Mouse (Mus musculus) kidney, postnatal 25 days (tissue): ENCODE data around the gene Gm28048.
A peak's percentile ranks its signal among the peaks of the same experiment; 100 is the strongest.

Experiments
- DNase-seq, 2 experiments: peaks; one replicate each; pipeline ENCODE4 v3.0.0; 2021; ENCODE audit warnings: mixed read lengths in 2 of 2

Gm28048 gene

GRCm38 (mm10) chr11:22883676-22884075 is 98.2 kb downstream of the Gm28048 start:
- DNase-seq = peak; percentile 52 to 73

DNA sequence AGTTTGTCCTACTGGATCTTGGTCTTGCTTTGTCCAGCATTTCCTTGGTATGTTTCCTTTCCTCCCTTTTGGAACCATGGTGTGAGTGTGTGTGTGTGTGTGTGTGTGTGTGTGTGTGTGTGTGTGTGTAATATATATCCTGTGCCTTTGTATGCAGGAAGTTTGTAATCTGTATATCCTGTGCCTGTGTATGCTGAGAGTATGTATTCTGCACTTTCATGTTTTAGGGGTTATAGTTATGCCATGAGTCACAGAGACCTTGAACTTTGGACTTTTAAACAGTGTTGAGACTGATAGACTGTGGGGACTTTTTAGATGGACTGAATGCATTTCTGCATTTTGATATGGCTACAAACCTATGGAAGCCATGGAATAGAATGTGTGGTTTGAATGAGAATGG is 99.0 kb downstream of the Gm28048 start:
- DNase-seq = no peak

DNA sequence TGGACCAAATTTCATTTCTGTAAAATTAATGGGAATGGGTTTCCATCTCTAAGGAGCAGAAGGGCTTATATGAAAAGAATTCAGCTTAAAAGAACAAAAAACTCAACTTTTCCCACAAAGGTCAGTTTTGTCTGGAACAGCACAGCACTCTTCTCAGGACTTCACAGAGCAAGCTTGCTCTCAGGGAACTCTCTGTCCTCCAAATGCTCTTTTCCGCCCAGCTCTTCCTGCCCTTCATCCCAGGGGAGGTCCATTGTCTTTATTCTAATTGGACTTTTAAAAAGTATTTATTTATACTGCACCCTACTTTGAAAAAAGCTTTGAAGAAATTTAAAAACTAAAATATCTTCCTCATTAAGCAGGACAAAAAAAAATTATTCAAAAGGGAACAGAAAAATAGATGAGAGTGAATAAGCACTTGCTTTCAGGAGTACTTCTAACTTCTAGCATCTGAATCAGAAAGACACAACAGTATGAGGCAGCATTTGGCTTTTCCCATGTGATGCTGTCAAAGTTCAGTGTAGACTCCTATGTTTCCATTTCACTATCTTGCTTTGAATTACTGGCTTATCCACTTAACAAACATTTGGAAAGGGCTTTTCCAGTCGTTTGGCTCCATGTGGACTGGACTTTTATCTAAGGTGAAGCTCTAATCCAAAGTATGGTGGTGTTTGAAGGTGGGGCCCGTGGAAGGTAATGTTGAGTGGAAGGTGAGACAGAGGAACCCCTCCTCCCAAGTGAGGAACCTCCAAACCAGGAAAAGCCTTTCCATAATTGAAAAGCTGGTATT is 101.3 kb downstream of the Gm28048 start:
- no peak for DNase-seq

DNA sequence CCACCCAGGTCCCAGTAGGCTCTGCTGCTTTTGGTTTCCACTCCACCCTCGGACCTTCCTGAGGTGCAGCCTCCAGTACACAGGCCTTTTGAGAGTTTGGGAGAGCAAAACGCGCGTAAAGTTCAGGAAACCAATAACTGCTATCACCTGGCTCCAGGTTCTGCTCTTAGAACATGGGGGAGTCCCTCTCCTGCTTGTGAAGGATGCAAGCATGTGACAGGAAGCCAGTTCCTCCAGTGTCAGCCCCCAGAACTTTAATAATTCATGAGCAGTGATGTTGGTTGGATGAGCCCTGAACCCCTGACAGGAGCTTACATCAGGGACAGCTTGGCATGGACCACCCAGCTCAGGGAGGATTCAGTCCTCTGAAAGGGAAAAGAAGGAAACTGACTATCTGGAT is 102.2 kb downstream of the Gm28048 start:
- no peak for DNase-seq

DNA sequence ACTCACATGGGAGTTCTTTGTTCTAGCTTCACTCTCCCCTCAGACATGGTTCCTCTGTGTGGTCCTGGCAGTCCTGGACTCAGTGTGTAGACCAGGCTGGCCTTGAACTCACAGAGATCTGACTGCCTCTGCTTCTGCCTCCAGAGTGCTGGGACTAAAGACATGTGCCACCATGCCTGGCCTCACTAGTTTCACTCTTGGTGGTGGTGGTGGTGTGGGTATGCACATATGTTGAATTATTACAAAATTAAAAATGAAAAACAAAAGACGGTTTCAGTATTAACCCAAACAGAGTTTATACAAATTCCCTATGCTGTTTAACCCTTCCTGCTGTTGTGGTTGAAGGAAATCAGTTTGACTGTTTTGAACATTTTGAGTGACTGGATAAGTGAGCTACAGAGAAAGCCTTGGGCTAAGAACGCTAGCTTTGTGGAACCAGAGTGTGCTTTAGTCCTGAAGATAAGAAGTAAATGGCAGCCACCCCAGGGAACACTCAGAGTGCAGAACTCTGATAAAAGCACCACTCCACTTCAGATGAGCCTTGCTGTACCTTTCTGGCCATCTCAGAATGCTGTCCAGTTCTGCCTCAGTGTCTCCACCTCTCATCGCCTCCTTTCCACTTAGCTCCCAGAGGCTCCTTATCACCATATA is 105.1 kb downstream of the Gm28048 start:
- DNase-seq = no peak

- DNase-seq = no peak
Observed at GRCm38 (mm10) chr11:22875279-22875678, 106.6 kb downstream of the Gm28048 start.

DNA sequence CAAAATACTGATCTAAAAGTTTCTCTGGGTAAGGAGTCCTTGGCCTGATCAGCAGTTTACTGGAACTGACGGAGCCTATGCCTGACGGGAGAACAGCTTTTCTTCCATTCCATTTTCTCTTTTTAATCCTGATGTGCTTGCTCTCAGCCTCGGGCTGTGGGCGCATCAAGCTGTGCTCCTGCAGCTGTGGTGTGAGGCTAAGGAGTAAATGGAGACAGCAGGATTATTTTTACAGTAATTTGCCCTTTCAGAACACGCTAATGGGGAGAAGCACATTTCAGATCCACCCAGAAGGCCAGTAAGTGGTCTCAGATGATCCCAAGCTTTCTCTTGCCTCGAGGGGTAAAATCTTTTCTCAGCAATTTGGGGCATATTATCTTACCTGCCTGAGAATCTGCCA is 107.1 kb downstream of the Gm28048 start:
- DNase-seq = no peak

DNA sequence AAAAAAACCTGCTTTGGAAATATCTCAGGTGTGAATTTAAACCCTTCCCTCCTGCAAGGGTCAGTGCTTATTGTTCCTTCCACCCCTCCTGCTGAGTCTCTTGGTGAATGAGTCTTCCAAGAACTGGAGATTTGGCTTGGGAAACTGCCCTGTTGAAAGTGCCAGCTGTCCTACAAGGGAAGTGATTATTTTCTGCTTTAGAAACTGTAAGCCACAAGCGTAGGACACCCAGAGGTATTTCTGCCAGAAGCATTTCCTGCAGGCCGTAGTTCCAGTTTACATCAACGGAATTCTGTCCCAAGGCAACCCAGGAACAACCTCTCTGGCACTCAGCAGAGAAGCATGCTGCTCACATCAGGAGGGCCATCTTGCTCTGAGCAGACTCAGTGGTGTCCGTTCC is 108.5 kb downstream of the Gm28048 start:
- DNase-seq = no peak

DNA sequence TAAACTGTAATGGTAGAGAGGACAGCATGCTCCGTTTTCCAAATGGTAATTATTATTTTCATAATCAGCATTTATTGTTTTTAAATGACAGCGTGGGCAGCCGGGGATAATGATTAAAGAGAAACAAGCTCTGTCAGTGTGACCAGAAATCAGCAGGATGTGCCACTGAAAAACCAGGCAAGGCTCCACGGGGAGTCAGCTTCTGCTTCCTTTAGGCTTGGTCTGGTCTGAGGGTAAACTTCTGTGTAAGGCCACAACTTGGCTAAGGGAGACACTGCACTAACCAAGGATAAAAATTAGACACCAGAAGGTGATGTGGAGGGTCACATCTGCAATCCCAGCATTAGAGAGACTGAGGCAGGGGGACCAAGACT is 109.6 kb downstream of the Gm28048 start:
- DNase-seq = no peak

- no peak for DNase-seq
Observed at GRCm38 (mm10) chr11:22871628-22872306, 110.1 kb downstream of the Gm28048 start.

DNA sequence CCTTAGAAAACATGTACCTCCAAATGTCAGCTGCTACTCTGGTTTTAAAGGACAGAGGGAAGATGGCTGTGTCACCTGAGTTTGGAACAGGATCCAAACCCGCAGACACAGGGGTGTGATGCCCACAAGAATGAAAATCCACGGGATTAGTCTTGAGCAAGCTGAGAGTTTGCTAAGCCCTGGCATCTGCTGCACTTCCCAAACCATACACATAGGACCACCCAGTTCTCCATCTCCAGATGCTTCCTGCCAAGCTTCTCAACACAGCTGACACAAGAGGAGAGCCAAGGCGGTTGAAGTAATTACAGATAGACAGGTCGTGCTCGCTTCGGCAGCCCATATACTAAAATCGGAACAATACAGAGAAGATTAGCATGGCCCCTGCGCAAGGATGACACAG is 113.3 kb downstream of the Gm28048 start:
- DNase-seq = no peak

- no peak for DNase-seq
Observed at GRCm38 (mm10) chr11:22867691-22868090, 114.2 kb downstream of the Gm28048 start.

DNA sequence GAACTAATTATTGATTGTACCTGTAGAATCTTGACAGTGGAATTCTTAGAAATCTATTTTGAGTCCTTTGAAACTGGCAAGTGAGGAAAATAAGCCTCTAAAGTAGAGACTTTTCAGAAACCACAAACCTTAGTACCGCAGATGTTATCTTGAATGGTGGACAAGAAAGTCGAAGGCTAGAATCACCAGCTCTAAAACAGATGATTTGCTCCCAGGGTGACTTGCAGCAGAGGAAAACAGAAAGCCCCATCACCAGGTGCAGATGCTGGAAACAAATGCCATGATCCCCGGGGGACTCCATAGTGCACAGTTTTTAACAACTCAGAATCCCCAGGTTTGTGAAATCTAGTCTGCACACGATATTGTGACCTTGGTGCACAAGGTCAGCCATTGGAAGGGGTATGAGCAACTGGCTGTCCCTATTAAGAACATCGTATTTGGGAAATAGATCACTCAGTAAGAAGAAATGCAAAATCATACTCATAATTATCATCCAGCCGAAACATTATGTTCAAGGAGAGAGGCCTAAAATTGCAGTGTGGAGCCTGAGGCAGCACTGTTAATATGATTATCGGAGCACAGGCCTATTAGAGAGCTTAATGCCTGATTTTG is 116.1 kb downstream of the Gm28048 start:
- no peak for DNase-seq

DNA sequence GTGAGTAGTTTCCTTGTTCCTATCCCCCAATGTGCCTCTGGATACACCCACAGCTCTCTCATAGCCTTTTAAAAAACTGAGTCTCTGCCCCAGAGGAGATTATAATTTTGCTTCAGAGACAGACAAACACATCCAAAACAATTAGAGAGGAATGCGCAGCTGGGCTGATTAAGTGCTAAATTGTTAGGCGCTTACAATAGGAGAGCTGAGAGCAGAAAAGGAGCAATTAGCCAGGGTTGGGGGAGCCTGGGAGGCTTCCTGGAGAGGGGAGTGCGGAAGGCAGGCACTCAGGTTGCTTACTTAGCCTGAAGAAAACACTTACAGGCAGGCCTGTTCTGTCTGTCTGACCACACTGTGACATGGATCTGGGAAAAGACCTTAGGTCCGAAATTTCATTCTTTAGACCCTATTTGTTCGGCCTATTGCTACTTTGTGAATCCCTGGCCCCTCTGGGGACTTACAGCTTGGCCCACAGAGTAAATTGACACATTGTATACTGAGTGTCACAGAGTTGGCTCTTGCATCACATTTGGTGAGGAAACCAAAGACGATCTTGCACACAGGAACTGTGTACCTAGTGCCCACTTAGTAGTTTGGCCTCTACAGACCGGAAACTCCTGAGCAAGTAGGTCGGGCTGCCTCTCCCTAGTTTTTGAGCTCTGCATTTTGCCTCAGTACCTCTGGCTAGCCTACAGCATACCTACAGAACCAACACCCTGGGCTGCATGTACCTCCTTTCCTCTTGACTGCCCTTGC is 117.4 kb downstream of the Gm28048 start:
- no peak for DNase-seq

DNA sequence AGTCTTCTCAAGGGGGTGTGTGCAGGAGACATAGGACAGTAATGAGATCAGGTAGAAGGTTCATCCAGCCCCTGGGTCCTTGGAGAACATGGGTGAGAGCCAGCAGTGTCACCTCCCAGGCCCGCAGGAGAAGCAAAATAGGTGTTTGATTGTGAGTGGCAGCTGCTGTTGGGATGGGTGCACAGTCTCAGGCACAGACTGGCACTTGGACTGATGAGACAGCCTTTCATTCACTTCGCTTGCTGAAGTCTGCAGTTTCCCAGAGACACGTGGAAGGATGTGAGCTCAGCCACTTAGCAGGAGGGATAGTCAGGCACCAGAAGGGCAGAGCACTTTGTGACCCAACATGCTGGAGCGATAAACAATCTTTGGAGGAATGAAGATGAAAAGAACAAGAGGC is 118.3 kb downstream of the Gm28048 start:
- peak in 1 of 2 experiments; percentile 49 for DNase-seq

DNA sequence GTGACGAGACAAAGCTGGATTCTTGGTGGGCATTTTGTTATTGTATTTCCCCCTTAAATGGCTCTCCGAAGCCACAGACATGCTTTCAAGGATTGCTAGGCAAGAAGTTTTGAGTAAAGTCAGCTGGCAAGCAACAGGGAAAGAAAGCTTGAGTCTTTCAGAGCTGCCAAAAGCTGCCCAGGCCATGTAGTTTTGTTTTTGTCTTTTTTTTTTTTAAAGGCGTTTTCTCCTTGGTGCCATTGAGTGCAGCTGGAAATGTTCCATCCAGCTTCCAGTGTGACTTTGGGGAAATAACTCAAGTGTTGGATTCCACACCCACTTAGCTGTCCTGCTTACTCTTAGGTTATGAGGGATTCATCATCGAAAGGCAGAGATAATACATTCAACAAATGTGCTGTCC is 120.6 kb downstream of the Gm28048 start:
- no peak for DNase-seq

DNA sequence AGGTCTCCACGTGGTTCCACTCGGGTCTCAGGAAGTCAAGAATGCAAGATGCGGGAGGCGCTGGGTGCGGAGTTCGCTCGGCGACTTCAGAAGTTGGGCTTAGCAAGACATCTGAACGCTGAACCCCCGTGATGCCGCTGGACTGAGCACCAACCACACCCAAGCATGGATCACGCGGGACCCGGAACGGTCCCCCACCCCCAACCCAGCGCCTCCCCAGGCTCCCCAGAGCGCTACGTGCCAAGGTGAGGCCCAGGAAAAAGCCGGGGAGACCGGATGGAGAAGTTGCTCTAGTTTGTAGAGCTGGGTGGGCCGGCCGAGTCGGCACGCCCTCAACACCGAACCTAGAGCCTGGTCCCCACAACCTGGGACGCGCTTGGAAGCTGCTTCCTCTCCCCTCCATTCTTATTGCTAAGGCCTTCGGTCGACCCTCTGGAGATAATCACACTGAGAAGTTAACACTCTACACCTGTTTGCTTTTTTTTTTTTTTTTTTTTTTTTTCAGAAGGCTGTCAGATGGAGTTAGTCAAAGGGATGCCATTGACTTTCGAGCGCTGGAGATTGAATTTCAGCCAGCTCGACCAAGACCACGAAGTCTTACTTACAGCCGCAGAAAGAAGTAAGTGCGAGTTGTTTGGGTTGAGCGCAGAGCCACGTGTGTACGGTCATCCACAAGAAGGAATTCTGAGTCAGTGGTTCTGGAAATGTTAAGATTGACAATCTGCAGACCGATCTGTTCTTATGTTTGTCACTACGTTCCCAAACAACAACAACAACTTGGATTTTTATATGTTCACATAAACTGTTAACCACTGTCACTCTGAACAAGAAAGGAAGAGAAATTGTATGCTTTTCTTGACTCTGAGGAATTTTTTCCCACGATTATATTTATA is 121.3 kb downstream of the Gm28048 start, which contains the start of gene B3gnt2:
Gene B3gnt2, minus strand, starts transcription at position 627 of the 893 bp plus-strand sequence.
- DNase-seq = peak; percentile 55 to 74

GRCm38 (mm10) chr11:22859633-22860334 is 122.1 kb downstream of the Gm28048 start:
- peak; percentile 93 to 96 for DNase-seq

DNA sequence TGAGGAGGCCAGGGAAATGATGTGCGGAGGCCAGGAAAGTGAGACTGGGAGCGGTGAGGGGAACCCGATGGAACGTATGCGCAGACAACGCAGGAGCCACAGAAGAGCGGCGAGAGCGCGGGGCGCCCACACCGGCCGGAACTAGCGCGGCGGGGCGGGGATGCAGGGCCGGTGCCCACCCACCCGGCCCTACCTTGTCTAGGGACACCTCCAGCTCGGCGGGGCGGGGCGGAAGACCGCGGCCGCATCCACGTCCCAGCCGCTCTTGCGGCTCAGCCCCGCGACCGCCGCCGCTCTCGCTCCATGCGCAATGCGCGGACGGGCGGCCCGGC is 122.6 kb downstream of the Gm28048 start:
- no peak for DNase-seq

DNA sequence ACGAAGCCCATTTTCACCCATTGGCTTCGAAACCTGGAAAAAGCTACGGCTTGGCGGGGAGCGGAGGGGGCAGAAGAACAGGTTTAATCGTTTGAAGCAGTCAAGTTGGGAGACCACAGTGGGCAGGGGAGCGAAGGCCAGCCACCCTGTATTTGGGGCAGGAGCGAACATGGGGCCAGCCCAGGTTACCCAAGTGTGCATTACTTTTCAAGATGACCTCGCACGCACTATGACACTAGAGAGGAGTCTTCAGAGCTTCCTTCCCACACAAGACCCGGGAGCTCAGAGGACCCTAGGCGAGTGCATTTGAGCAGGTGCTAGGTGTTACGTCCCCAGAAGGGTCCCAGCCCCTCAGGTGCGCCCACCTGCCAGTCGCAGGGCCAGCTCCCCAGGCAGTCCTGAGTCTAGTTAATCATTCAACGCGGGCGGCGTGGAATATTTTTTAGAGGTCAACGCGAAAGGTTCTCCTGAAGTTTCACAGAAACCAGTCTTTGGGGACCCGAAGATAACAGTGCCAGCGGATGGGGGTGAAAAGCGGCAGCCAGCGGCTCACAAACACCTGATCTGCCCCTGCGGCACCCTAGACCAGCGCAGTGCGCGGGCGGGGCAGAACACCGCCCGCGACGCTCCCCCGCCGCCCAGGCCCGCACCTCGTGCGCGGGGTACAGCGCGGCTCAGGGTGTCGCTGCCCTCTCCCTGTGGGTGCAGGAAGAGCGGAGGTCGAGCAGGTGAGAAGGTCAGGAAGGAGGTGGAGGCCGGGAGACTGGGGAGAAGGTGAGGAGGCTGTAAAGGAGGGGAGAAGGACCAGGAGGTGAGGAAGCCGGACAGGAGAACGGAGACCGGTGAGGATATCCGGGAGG is 123.2 kb downstream of the Gm28048 start:
- peak; percentile 81 to 82 for DNase-seq
